Mouse (Mus musculus): ENCODE data around the gene Tmem256.

GRCm38 (mm10) chr11:69870289-69871069, 32.2 kb downstream of the Tmem256 start:
- TF ChIP-seq CTCF (IDR thresholded peaks at IDR 0.05; ENCODE audit: low read depth) (no peak), EP300 (IDR thresholded peaks at IDR 0.05; ENCODE audit: low read depth) (no peak)

All from heart, postnatal 0 days (tissue).